Mouse (Mus musculus) hematopoietic stem cell, adult 5-6 weeks (primary cell): ENCODE data around the gene Katnal1. TPM values are rescaled to one million over a fixed set of nuclear protein-coding genes. Genes with fewer than 3 reads are reported as not detected.
A peak's percentile ranks its signal among the peaks of the same experiment; 100 is the strongest.

Source experiments
- ATAC-seq, 2 experiments: fragments of 125-278 bp in 1 of 2; replicated peaks in 1 of 2; 2 replicates each; pipeline ENCODE4 v1.8.0; 2016 to 2017; ENCODE audit warnings: inconsistent platforms in 2 of 2, mild to moderate bottlenecking in 2 of 2, moderate number of reproducible peaks in 2 of 2, low read depth in 1 of 2, moderate TSS enrichment in 1 of 2; ENCODE audit not compliant: low FRiP score in 2 of 2, poor library complexity in 2 of 2, severe bottlenecking in 2 of 2, insufficient read depth in 1 of 2, low TSS enrichment in 1 of 2
- total RNA-seq: library from RNA; stranded (forward); fragments of 172-1452, 232-1000 nt; gene quantifications from 2 replicates; pipeline ENCODE4 v1.2.3, GENCODE M21; 2017

Katnal1 gene
- total RNA-seq, 1 experiment from 2014 or later = 13.6 TPM

- ATAC-seq = no peak
These were observed 7.4 kb upstream of the Katnal1 start for GRCm38 (mm10) chr5:148936516-148936951.

GRCm38 (mm10) chr5:148935871-148936270, 6.8 kb upstream of the Katnal1 start:
- 0 out of 4 replicates have a peak, but pooled peaks of 1 of the 2 experiments have one; percentile 6 for ATAC-seq

GRCm38 (mm10) chr5:148935071-148935821, 6.1 kb upstream of the Katnal1 start:
- ATAC-seq = peak; percentile 27 to 73; a peak in 3 of 4 replicates

GRCm38 (mm10) chr5:148934457-148934856, 5.3 kb upstream of the Katnal1 start:
- ATAC-seq = no peak

DNA sequence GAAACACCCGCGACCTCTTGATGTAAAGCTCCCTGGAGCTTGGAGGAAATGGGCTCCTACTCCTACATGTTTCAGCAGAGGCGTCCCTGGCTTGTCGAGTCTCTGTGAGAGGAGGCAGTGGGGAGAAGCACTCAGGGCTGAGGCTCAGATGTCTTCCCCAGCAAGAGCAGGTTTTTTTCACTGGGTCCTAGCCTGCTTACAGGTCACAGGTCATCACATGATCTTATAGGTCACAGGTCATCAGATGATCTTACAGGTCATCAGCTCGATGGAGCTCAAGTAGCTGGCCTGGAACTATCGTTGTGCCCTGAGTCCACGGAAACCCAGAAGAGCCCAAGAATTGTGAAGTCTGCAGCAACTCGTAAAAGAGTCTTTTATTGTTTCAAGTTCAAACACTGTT, 4.6 kb upstream of the Katnal1 start:
- no peak for ATAC-seq

DNA sequence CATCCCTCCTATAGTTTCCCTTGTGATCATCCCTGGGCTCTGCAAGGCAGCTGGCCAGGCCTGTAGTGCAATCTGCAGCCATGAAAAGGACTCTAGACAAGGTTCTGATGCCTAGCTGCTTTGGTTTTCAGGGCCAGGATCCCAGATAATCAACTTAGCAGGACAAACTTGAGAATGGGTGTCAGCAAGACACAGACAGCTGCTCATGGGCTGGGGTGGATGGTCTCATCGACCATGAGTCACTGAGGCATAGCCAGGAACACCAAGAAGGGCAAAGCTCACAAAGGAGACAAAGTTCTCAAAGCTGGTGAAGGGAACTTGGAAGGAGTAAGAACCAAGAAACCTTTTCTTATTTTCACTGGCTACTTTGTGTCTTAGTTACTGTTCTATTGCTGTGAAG, 2.2 kb upstream of the Katnal1 start:
- no peak for ATAC-seq

DNA sequence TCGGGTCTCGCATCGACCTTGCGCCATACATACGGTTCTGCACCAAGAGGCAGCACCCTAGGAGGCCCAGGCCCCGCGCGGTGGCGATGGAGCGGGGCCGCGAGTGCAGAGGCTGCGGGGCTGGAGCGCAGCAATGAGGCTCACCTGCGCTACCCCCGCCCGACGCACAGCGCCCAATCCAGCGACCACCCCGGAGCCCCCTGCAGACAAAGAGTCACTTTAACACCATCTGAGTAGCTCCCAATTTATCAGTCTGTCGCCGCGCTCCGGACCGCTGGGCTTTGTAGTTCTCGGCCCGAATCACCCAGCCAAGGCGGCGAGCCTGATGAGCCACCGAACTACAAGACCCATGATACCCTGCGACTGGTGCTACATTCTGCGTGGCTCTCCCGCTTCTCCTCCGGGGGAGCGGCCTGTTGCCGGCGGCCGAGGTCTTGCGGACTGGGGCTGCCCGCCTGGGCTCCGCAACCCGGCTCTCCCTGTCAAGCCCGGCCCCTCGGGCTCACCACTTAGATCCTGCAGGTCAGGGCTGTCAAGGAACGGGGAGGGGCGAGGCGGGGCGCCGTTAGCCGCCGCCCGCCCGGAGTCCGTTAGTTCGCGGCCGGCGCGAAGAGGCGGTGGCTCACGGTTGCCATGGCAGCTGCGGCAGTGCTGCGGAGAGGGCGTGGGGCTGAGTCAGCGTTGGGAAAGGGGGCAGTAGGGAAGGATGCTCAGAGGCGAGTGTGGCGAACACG, 571 bp downstream of the Katnal1 start:
- peak; percentile 95 for ATAC-seq

DNA sequence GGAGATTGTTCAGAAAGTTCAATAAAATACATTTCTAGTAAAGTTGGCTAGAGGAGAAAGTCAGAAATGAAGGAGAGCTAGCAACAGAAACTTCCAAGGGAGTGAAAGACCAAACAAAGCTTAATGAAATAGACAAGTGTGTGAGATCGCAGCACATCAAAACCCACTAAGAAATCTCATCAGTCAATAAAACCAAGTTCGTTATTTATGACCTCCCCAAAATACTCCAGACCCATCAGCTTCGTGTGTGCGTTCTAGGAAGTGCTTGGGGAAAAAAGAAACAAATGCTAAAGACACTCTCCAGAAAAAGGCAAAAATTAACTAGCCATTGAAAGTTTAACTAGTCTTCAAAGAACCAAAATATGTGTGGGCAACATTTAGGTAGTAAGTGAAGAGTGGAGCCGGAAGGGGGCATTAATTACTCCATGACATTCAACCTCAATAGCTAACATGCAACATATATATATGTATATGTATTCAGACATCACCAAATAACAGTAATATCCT, 1.4 kb downstream of the Katnal1 start:
- no peak for ATAC-seq

GRCm38 (mm10) chr5:148924586-148924985, 4.5 kb downstream of the Katnal1 start:
- ATAC-seq = no peak

DNA sequence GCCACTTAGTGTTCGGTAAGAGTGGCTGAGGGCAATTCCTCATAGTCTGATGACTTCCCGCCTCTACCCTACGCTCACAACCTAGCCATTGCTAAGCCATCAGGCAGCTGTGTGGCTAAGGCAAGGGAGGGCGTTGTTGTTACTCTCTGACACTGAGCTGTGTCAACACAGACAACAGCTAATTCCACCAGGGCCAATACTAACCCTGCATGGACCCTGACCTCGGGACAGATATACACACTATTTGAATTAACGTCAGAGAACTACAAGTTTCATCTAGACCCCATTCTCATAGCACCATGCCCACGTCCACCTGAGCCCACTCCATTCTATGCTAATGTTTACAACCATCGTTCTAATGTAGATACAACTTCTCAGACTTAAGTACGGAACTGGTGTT, 5.1 kb downstream of the Katnal1 start:
- no peak for ATAC-seq

DNA sequence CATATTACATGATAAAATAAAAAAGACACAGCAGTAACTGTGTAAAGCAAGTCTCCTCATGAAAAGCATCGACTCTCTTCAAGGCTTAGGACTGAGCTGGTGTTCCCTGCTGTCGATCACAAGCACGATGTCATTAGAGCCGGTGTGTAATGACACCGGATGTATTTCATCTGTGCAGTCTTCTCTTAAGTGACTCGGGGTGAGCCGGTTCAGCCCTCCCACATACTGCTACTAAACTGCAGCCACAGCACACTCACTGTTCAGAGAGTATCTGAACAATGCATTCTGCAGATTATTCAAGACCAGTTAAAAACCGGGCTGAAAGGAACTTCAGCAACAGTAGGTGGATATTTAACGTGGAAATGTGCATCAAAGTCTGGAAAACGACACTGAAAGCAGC, 5.7 kb downstream of the Katnal1 start:
- no peak for ATAC-seq

- ATAC-seq = no peak
These were observed 6.3 kb downstream of the Katnal1 start for GRCm38 (mm10) chr5:148922773-148923172.

GRCm38 (mm10) chr5:148918049-148918448, 11.1 kb downstream of the Katnal1 start:
- ATAC-seq = no peak

DNA sequence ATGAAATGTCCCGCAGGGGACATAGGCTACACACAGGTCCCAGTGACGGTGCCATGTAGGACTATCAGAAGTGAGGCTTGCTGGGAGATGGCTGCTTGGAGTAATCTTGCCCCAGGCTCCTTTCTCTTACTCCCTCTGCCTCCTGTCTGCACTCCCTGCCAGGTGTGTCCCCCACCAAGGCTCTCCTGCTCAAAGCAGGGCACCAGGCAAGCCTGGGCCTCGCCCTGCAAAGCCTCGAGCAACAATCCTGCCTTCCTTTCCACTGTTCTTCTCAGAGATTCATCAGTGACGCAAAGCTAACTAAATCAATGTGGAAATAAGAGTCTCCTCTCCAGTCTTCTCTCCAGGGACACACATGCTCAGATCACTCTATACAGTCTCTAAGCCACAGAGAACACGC, 12.3 kb downstream of the Katnal1 start:
- ATAC-seq = no peak

- ATAC-seq = peak; percentile 44 to 59
These were observed 16.9 kb downstream of the Katnal1 start for GRCm38 (mm10) chr5:148912262-148912661.

- peak; percentile 20 to 23; a peak in 2 of 4 replicates for ATAC-seq
These were observed 19.1 kb downstream of the Katnal1 start for GRCm38 (mm10) chr5:148910066-148910465.

- ATAC-seq = no peak
These were observed 19.7 kb downstream of the Katnal1 start for GRCm38 (mm10) chr5:148909402-148909801.

DNA sequence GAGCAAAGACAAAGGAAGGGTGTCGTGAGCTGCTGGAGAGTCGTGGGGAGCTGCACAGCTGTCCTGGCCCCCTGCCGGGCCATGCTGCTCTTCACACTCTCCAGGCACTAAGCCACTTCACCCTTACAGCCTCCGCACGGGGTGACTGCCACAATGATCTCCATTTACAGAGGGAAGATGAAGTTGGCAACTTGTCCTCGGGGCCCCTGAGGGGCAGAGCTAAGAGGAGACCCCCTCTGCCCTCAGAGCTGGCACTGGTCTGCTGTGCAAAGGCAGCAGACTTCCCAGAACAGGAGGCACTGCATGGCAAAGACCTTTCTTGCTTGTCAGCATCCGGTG, 20.1 kb downstream of the Katnal1 start:
- ATAC-seq = no peak
